Mouse (Mus musculus) MN1 (cell line): ENCODE data around the gene Mxd1.
A peak's percentile ranks its signal among the peaks of the same experiment; 100 is the strongest.

ENCODE experiments used
- DNase-seq: peaks from one replicate; pipeline ENCODE4 v3.0.0-alpha.2; 2016; ENCODE audit warnings: low spot score

Gene Mxd1

GRCm38 (mm10) chr6:86599951-86600414 is 69.0 kb downstream of the Mxd1 start:
- DNase-seq = peak; percentile 87

- peak; percentile 74 for DNase-seq
Observed at GRCm38 (mm10) chr6:86599197-86599596, 69.8 kb downstream of the Mxd1 start.

DNA sequence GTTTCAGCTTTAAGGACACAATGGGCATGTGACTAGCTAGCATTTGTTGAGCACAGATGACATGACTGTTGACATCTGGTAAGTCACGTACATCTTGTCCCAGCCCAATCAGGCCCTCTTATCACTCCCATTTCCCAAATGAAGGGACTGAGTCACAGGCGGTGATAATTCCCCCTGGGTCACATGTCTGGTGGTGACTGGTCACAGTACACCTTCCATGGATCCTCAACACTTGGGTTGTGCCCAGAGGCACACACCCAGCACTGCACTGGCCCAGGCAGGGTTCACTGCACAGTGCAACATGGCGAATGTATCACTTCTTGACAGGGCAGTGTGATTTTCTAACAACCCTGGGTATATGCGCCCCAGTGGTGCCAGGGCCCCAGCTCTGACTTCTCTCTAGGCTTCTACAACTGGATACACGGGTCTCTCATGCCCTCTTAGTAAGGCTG is 70.2 kb downstream of the Mxd1 start:
- DNase-seq = no peak
